Mouse (Mus musculus) embryonic fibroblast, embryonic 13.5 days (primary cell): ENCODE measurements around the gene Ifnl2. TPM values are rescaled to one million over a fixed set of nuclear protein-coding genes. Genes with fewer than 3 reads are reported as not detected.

Source experiments
- H3K27ac ChIP-seq: 2 replicates; pipeline ENCODE4 v1.5.1; 2012; ENCODE audit warnings: low read length, control low read depth, inconsistent platforms; ENCODE audit not compliant: insufficient read depth
- H3K4me1 ChIP-seq: 2 replicates; pipeline ENCODE4 v1.6.1; 2011; ENCODE audit warnings: low read length; ENCODE audit not compliant: control insufficient read depth, insufficient read depth
- H3K4me3 ChIP-seq: 2 replicates; pipeline ENCODE4 v1.5.1; 2011; ENCODE audit warnings: mild to moderate bottlenecking, control low read depth, low read length; ENCODE audit not compliant: insufficient read depth
- CTCF ChIP-seq: IDR thresholded peaks from 2 replicates; pipeline ENCODE4 v1.5.1; 2011; ENCODE audit warnings: mild to moderate bottlenecking, control low read depth, low read length, moderate library complexity, borderline replicate concordance; ENCODE audit not compliant: insufficient read depth
- POLR2A ChIP-seq: IDR thresholded peaks from 2 replicates; pipeline ENCODE4 v1.6.1; 2011; ENCODE audit warnings: low read depth, mild to moderate bottlenecking, control low read depth, low read length, moderate library complexity
- polyA plus RNA-seq: library from polyadenylated mRNA; stranded (reverse); fragments of >200 nt; gene quantifications from 2 replicates; pipeline ENCODE4 v1.2.4, GENCODE M21; 2011; ENCODE audit warnings: low read depth; ENCODE audit not compliant: missing spikeins, insufficient read length

Gene Ifnl2
- polyA plus RNA-seq, 1 experiment: not detected

- TF ChIP-seq POLR2A: no peak
- no peak for TF ChIP-seq CTCF
- Histone ChIP-seq H3K4me1 (no peaks in the 10 kb centered on the region; the same call in 1 of the 2 replicates), H3K4me3 (no peak overlapping the region), H3K27ac (no peak overlapping the region)
Observed at GRCm38 (mm10) chr7:28492310-28492709, 17.9 kb downstream of the Ifnl2 start.

- Histone ChIP-seq H3K27ac (no peak overlapping the region), H3K4me1 (no peaks in the 10 kb centered on the region; the same call in 1 of the 2 replicates), H3K4me3 (no peak overlapping the region)
- no peak for TF ChIP-seq POLR2A
- no peak for TF ChIP-seq CTCF
Observed at GRCm38 (mm10) chr7:28490903-28491302, 19.4 kb downstream of the Ifnl2 start.

GRCm38 (mm10) chr7:28490410-28490809, 19.8 kb downstream of the Ifnl2 start:
- H3K4me1 ChIP-seq: no peaks in the 10 kb centered on the region; the same call in 1 of the 2 replicates
- no peak overlapping the region for H3K4me3 ChIP-seq
- no peak for TF ChIP-seq POLR2A
- no peak; the same call in 1 of the 2 replicates for TF ChIP-seq CTCF
- H3K27ac ChIP-seq: no peak overlapping the region

GRCm38 (mm10) chr7:28488030-28488491, 22.2 kb downstream of the Ifnl2 start:
- no peak overlapping the region for H3K27ac ChIP-seq

GRCm38 (mm10) chr7:28484192-28484591, 26.1 kb downstream of the Ifnl2 start:
- no peak overlapping the region for H3K4me3 ChIP-seq
- H3K27ac ChIP-seq: no peak overlapping the region
- H3K4me1 ChIP-seq: no peaks in the 10 kb centered on the region; the same call in 1 of the 2 replicates
- TF ChIP-seq POLR2A: no peak
- TF ChIP-seq CTCF: no peak

More at GRCm38 (mm10) chr7:28488030-28488491, 22.2 kb downstream of the Ifnl2 start:
- TF ChIP-seq CTCF: no peak
- no peak for TF ChIP-seq POLR2A
- Histone ChIP-seq H3K4me3 (no peak overlapping the region), H3K4me1 (no peaks in the 10 kb centered on the region; the same call in 1 of the 2 replicates)

GRCm38 (mm10) chr7:28482854-28483253, 27.4 kb downstream of the Ifnl2 start:
- Histone ChIP-seq H3K4me1 (no peaks in the 10 kb centered on the region), H3K4me3 (no peak overlapping the region), H3K27ac (no peak overlapping the region)
- TF ChIP-seq POLR2A (no peak), CTCF (no peak)

- no peaks in the 10 kb centered on the region for H3K4me1 ChIP-seq
- TF ChIP-seq POLR2A (no peak), CTCF (no peak)
- H3K27ac ChIP-seq: no peak overlapping the region
- H3K4me3 ChIP-seq: no peak overlapping the region
Observed at GRCm38 (mm10) chr7:28478854-28479253, 31.4 kb downstream of the Ifnl2 start.

- Histone ChIP-seq H3K4me1 (no peaks in the 10 kb centered on the region), H3K4me3 (no peak overlapping the region), H3K27ac (no peak overlapping the region)
- TF ChIP-seq POLR2A: no peak
- TF ChIP-seq CTCF: no peak
Observed at GRCm38 (mm10) chr7:28477363-28477762, 32.9 kb downstream of the Ifnl2 start.

GRCm38 (mm10) chr7:28476191-28476590, 34.1 kb downstream of the Ifnl2 start:
- no peaks in the 10 kb centered on the region for H3K4me1 ChIP-seq
- H3K4me3 ChIP-seq: no peak overlapping the region
- H3K27ac ChIP-seq: no peak overlapping the region
- TF ChIP-seq POLR2A: no peak
- no peak for TF ChIP-seq CTCF

GRCm38 (mm10) chr7:28467213-28467751, 43.0 kb downstream of the Ifnl2 start:
- no peak overlapping the region for H3K27ac ChIP-seq
- TF ChIP-seq POLR2A: peak; percentile 43; the same call in 1 of the 2 replicates
- no peak for TF ChIP-seq CTCF

GRCm38 (mm10) chr7:28466721-28467212, 43.5 kb downstream of the Ifnl2 start:
- Histone ChIP-seq H3K4me1 (no peaks in the 10 kb centered on the region), H3K4me3 (no peak overlapping the region; the same call in 1 of the 2 replicates)

More at GRCm38 (mm10) chr7:28467213-28467751, 43.0 kb downstream of the Ifnl2 start:
- peak overlapping the region; percentile 36 for H3K4me3 ChIP-seq
- H3K4me1 ChIP-seq: no peaks in the 10 kb centered on the region

More at GRCm38 (mm10) chr7:28466721-28467212, 43.5 kb downstream of the Ifnl2 start:
- no peak overlapping the region for H3K27ac ChIP-seq
- TF ChIP-seq POLR2A (no peak), CTCF (no peak)
